Mouse (Mus musculus) cerebellum, postnatal 25 days (tissue): ENCODE data around the gene Psmd6.

ENCODE experiments used
- DNase-seq, 2 experiments: peaks; one replicate each; pipeline ENCODE4 v3.0.0; 2021; ENCODE audit warnings: mixed read lengths in 2 of 2

The Psmd6 gene

GRCm38 (mm10) chr14:14120230-14121096 is at the start of gene Psmd6:
Psmd6 (minus strand) TSS chr14:14120984.
- DNase-seq: peak; percentile 91 to 94

GRCm38 (mm10) chr14:14110710-14111109 is 10.1 kb downstream of the Psmd6 start:
- no peak for DNase-seq

GRCm38 (mm10) chr14:14104930-14105318 is 15.9 kb downstream of the Psmd6 start:
- DNase-seq: no peak

GRCm38 (mm10) chr14:14104213-14104929 is 16.4 kb downstream of the Psmd6 start:
- no peak for DNase-seq

- DNase-seq: no peak
Observed at GRCm38 (mm10) chr14:14101296-14101695, 19.5 kb downstream of the Psmd6 start.

GRCm38 (mm10) chr14:14100773-14101280 is 20.0 kb downstream of the Psmd6 start:
- no peak for DNase-seq

- peak; percentile 89 to 95 for DNase-seq
Observed at GRCm38 (mm10) chr14:14098330-14098980, 22.3 kb downstream of the Psmd6 start.

GRCm38 (mm10) chr14:14090571-14090970 is 30.2 kb downstream of the Psmd6 start:
- no peak for DNase-seq

GRCm38 (mm10) chr14:14088016-14088791 is 32.6 kb downstream of the Psmd6 start:
- no peak for DNase-seq

- no peak for DNase-seq
Observed at GRCm38 (mm10) chr14:14087348-14087747, 33.4 kb downstream of the Psmd6 start.

GRCm38 (mm10) chr14:14086711-14087263 is 34.0 kb downstream of the Psmd6 start:
- DNase-seq: no peak

GRCm38 (mm10) chr14:14083811-14084210 is 37.0 kb downstream of the Psmd6 start:
- DNase-seq: no peak

- DNase-seq: no peak
Observed at GRCm38 (mm10) chr14:14080604-14081194, 40.1 kb downstream of the Psmd6 start.

GRCm38 (mm10) chr14:14071456-14071855 is 49.3 kb downstream of the Psmd6 start:
- DNase-seq: no peak

- DNase-seq: no peak
Observed at GRCm38 (mm10) chr14:14070541-14071315, 50.1 kb downstream of the Psmd6 start.

GRCm38 (mm10) chr14:14068553-14068952 is 52.2 kb downstream of the Psmd6 start:
- no peak for DNase-seq

GRCm38 (mm10) chr14:14067648-14068472 is 52.9 kb downstream of the Psmd6 start:
- peak; percentile 66 to 68 for DNase-seq

GRCm38 (mm10) chr14:14066241-14066640 is 54.5 kb downstream of the Psmd6 start:
- DNase-seq: no peak

GRCm38 (mm10) chr14:14065142-14065498 is 55.7 kb downstream of the Psmd6 start:
- DNase-seq: no peak
